Mouse (Mus musculus): ENCODE results near the gene Igfbpl1. TPM values are rescaled to one million over a fixed set of nuclear protein-coding genes. Genes with fewer than 3 reads are reported as not detected.

Gene Igfbpl1
- total and polyA plus RNA-seq, 3 experiments: 0.16 to 1.00 (median 0.20) TPM

DNA sequence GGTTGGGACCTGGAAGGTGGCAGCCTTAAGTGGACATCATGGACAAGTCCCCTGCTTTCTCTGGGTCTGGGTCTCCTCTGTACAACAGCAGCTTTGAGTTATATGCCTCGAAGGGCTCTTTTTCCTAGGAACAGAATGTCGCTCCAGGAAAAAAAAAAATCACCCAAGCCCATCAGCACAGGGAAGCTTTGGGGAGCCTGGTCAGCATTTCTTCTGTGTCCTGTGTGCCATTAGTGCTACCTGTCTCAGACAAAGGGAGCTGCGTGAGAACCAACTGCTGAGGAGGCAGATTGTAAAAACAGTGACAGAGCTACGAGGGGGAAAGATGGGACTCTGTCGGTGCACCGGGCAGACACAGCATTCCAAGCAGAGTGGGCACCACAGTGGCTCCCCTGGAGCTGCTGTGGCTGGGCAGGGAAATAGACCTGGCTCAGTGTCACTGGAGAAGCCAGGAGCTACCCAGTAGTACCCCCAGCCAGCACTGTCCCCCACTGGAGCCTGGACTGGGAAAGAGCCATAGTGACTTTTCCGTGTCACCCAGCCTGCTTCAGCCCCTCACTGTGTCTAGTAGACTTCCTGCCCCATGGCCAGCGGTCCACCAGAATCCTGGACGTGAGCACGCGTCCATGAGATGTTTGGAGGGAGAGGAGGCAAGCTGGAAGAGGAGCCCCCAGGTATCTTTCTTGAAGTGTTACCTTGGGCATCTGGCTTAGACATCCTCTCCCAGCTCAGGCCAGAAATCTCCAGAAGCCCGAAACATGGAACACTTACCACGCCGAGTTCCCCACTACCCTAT lies 1.8 kb downstream of the Igfbpl1 start:
- Histone ChIP-seq H3K27me3 (ENCODE audit: control insufficient read depth, insufficient read depth, low read length) (peaks cover 6% of the 10 kb centered on the region; the same call in 1 of the 2 replicates), H3K36me3 (ENCODE audit: control insufficient read depth, insufficient read depth, low read length) (no peaks in the 10 kb centered on the region), H3K79me2 (replicated peaks; ENCODE audit: control insufficient read depth, insufficient read depth, low read length) (no peaks in the 10 kb centered on the region), H3K27ac (no peak overlapping the region), H3K9ac (ENCODE audit: low read depth, low read length) (no peak overlapping the region), H3K4me3 (no peak overlapping the region), H3K4me1 (ENCODE audit: control insufficient read depth, insufficient read depth, low read length) (no peaks in the 10 kb centered on the region; the same call in 1 of the 2 replicates)
- DNase-seq: no peak
- WGBS: 43% methylated on average over 14 of the region's 14 CpGs
- intact Hi-C loops (cut with DNase I): no loop called here
- TF ChIP-seq CTCF (IDR thresholded peaks at IDR 0.05) (no peak), POLR2A (IDR thresholded peaks at IDR 0.05; ENCODE audit: insufficient read depth, low read depth, low read length) (no peak), EP300 (IDR thresholded peaks at IDR 0.05; ENCODE audit: insufficient read depth, low read depth, low read length) (no peak)

DNA sequence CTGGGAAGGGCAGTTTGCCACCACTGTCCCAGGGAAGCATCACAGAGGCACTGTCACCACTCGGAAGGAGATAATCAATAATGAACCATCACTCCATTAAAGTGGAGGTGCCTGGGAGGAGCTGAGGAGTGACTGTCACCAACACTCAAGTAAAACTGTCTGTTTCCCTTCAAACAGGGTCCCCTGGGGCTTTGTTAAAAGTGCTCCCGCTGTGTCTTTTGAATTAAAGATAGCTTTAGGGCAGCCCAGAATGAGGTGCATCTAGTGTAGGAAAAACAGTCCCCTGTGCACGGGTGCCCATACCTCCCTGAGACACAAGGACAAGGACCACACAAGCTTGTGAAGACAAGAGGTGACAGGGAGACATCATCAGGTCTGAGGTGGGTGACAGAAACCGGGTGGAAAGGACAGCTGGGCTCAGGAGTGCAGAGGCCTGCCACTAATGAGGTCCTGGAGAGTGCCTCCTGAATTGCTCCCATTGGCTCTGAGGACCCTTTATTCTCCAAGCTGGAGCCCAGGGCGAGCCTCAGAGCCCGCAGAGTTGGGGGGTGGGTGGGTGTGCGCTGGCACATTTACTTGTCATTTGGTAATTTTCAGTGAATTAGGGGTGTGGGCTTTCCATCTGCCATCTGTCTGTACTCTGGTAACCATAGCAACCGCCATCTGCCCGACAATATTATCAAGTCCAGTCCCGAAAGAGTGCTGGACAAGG lies 2.5 kb downstream of the Igfbpl1 start:
- Histone ChIP-seq H3K27ac (no peak overlapping the region), H3K27me3 (ENCODE audit: control insufficient read depth, insufficient read depth, low read length) (peaks cover 6% of the 10 kb centered on the region; the same call in 1 of the 2 replicates), H3K4me3 (no peak overlapping the region), H3K4me1 (ENCODE audit: control insufficient read depth, insufficient read depth, low read length) (peaks cover 5% of the 10 kb centered on the region), H3K9ac (ENCODE audit: low read depth, low read length) (no peak overlapping the region), H3K36me3 (ENCODE audit: control insufficient read depth, insufficient read depth, low read length) (no peaks in the 10 kb centered on the region), H3K79me2 (replicated peaks; ENCODE audit: control insufficient read depth, insufficient read depth, low read length) (no peaks in the 10 kb centered on the region)
- intact Hi-C loops (cut with DNase I): no loop called here
- WGBS: 29% methylated on average over 10 of the region's 10 CpGs
- no peak for DNase-seq
- TF ChIP-seq EP300 (IDR thresholded peaks at IDR 0.05; ENCODE audit: insufficient read depth, low read depth, low read length) (no peak), CTCF (IDR thresholded peaks at IDR 0.05) (no peak), POLR2A (IDR thresholded peaks at IDR 0.05; ENCODE audit: insufficient read depth, low read depth, low read length) (no peak)

DNA sequence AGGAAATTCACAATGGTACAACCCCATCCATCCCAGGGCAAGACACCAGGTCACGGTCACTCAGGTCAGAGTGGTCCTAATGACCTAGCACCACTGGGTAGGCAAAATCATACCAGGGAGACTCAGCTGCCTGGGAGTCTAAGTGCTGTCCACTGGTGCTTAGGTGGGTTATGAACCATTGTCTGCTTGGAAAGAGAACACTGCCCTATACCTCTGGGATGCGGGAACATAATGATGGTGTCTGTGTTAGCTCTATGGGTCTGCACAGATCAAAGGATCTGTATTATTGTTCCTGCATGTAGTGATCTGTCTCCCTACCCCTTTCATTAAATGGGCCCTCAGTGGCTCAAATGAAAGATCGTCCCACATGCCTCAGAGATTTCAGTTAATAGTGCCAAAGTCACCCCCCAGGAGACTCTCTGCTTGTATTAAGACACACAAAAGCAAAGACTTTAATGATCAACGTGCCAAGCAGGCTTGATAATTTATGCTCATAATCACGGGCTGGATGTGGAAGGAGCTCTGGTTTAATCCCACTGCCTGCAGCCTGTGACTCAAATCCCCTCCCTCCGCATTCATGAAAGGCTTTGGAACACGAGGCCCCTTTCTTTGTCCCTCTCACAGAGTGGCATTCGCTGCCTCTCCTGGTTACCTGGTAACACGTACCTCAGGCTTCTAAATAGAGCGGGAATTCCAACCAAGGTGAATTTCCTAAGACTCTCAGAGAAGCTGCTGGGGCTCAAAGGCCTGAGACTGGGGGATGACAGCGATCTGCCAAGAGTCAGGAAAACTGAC lies 3.7 kb downstream of the Igfbpl1 start:
- Histone ChIP-seq H3K4me1 (ENCODE audit: control insufficient read depth, insufficient read depth, low read length) (peaks cover 5% of the 10 kb centered on the region), H3K79me2 (replicated peaks; ENCODE audit: control insufficient read depth, insufficient read depth, low read length) (no peaks in the 10 kb centered on the region), H3K27me3 (ENCODE audit: control insufficient read depth, insufficient read depth, low read length) (peaks cover 6% of the 10 kb centered on the region; the same call in 1 of the 2 replicates), H3K4me3 (no peak overlapping the region), H3K27ac (no peak overlapping the region), H3K9ac (ENCODE audit: low read depth, low read length) (no peak overlapping the region), H3K36me3 (ENCODE audit: control insufficient read depth, insufficient read depth, low read length) (no peaks in the 10 kb centered on the region)
- no peak for DNase-seq
- WGBS: 51% methylated on average over 11 of the region's 11 CpGs
- TF ChIP-seq CTCF (IDR thresholded peaks at IDR 0.05): no peak
- no peak for TF ChIP-seq POLR2A (IDR thresholded peaks at IDR 0.05; ENCODE audit: insufficient read depth, low read depth, low read length)
- no peak for TF ChIP-seq EP300 (IDR thresholded peaks at IDR 0.05; ENCODE audit: insufficient read depth, low read depth, low read length)
- intact Hi-C loops (cut with DNase I): no loop called here

DNA sequence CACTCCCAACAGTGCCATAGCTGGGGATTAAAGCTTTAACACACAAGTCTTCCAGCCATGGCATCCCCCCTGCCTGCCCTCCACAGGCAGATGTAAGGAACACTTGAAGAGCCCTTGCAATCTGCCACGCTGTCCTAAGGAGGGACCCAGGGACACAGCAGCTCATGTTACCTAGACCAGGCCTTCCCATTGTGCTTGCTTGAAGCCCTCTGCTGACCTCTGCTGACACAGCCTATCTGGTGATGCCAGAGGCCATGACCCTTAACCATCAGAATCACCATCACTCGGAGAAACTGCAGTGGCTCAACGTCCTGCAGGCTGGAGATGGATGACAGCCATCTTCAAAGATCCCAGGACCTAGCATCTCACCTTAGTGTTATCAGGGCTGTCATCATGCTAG lies 4.7 kb downstream of the Igfbpl1 start:
- intact Hi-C loops (cut with DNase I): no loop called here
- no peak for DNase-seq
- no peaks in the 10 kb centered on the region for H3K79me2 ChIP-seq (replicated peaks; ENCODE audit: control insufficient read depth, insufficient read depth, low read length)
- 64% methylated on average over 3 of the region's 3 CpGs for WGBS
- no peaks in the 10 kb centered on the region for H3K36me3 ChIP-seq (ENCODE audit: control insufficient read depth, insufficient read depth, low read length)
- TF ChIP-seq EP300 (IDR thresholded peaks at IDR 0.05; ENCODE audit: insufficient read depth, low read depth, low read length) (no peak), POLR2A (IDR thresholded peaks at IDR 0.05; ENCODE audit: insufficient read depth, low read depth, low read length) (no peak), CTCF (IDR thresholded peaks at IDR 0.05) (no peak)
- H3K9ac ChIP-seq (ENCODE audit: low read depth, low read length): no peak overlapping the region
- H3K4me3 ChIP-seq: no peak overlapping the region
- H3K27me3 ChIP-seq (ENCODE audit: control insufficient read depth, insufficient read depth, low read length): peaks cover 6% of the 10 kb centered on the region; the same call in 1 of the 2 replicates
- no peak overlapping the region for H3K27ac ChIP-seq
- H3K4me1 ChIP-seq (ENCODE audit: control insufficient read depth, insufficient read depth, low read length): peaks cover 5% of the 10 kb centered on the region

DNA sequence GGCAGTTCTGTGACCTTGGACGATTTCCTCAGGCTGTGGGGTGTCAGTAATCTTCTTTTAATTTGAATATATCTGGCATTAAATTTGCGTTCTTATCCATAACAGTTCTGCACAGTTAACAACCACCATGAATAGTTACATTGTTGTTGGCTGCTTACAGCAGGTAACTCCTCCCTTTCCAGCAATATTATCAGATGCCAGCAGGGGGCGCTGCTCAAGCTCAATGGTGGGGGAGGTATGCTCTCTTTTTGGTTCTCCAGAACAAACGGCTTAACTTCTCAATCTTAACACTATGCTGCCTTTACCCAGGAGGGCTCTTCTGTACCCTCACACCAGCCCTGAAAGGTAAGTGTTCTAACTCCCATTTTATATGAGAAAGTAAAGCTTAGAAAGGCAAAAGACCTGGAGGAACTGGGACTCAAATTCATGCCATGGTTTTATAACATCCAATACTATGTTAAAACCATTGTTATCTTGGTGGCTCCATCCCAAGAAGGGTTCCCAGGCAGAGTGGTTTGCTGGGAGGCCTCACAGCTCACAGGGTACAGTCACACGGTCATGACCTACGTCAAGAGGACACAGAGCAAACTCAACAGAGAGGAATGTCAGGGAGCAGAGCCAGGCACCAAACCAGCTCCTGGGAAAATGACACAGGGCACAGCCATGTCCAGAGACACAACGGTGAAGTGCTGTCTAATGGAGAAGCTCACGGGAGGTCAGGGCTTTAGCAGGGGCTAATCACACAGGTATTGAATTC lies 6.5 kb downstream of the Igfbpl1 start:
- no peak overlapping the region for H3K4me3 ChIP-seq
- TF ChIP-seq POLR2A (IDR thresholded peaks at IDR 0.05; ENCODE audit: insufficient read depth, low read depth, low read length): no peak
- peak; percentile 81 for TF ChIP-seq CTCF (IDR thresholded peaks at IDR 0.05)
- no peak for TF ChIP-seq EP300 (IDR thresholded peaks at IDR 0.05; ENCODE audit: insufficient read depth, low read depth, low read length)
- H3K27ac ChIP-seq: peak overlapping the region; percentile 47
- DNase-seq: peak; percentile 39 to 53
- H3K36me3 ChIP-seq (ENCODE audit: control insufficient read depth, insufficient read depth, low read length): no peaks in the 10 kb centered on the region
- H3K27me3 ChIP-seq (ENCODE audit: control insufficient read depth, insufficient read depth, low read length): 0 out of 2 replicates have a peak, but pooled peaks cover 2% of the 10 kb centered on the region
- no peak overlapping the region for H3K9ac ChIP-seq (ENCODE audit: low read depth, low read length)
- intact Hi-C loops (cut with DNase I): no loop called here
- 22% methylated on average over 8 of the region's 8 CpGs for WGBS
- peaks cover 5% of the 10 kb centered on the region for H3K4me1 ChIP-seq (ENCODE audit: control insufficient read depth, insufficient read depth, low read length)
- no peaks in the 10 kb centered on the region for H3K79me2 ChIP-seq (replicated peaks; ENCODE audit: control insufficient read depth, insufficient read depth, low read length)
